Mouse (Mus musculus) midbrain, embryonic 14.5 days (tissue): ENCODE measurements around the gene Zbtb41. TPM values are rescaled to one million over a fixed set of nuclear protein-coding genes. Genes with fewer than 3 reads are reported as not detected.

Source experiments
- ATAC-seq: fragments of 200-750 bp; cut with Nextera tagmentation; 2 replicates; pipeline ENCODE4 v1.8.0; 2017; ENCODE audit warnings: moderate number of reproducible peaks, moderate library complexity; ENCODE audit not compliant: low FRiP score, low TSS enrichment
- DNase-seq: peaks from one replicate; pipeline ENCODE4 v3.0.0-alpha.2; 2015
- H3K27ac ChIP-seq: fragments of 300-500 bp; sonication (generic); replicated peaks from 2 replicates; pipeline ENCODE4 v1.5.1; 2014; ENCODE audit warnings: mild to moderate bottlenecking, low read depth, low read length, moderate library complexity
- H3K27me3 ChIP-seq: fragments of 300-500 bp; sonication (generic); 2 replicates; pipeline ENCODE4 v1.6.1; 2014; ENCODE audit warnings: low read length, control low read depth, mixed read lengths; ENCODE audit not compliant: control insufficient read depth, insufficient read depth
- H3K36me3 ChIP-seq: fragments of 300-500 bp; sonication (generic); 2 replicates; pipeline ENCODE4 v1.6.1; 2014; ENCODE audit warnings: low read length, control low read depth; ENCODE audit not compliant: control insufficient read depth, insufficient read depth
- H3K4me1 ChIP-seq: fragments of 300-500 bp; sonication (generic); 2 replicates; pipeline ENCODE4 v1.6.1; 2014; ENCODE audit warnings: mild to moderate bottlenecking, antibody characterized with exemption, low read length, control low read depth; ENCODE audit not compliant: control insufficient read depth, insufficient read depth
- H3K4me2 ChIP-seq: fragments of 300-500 bp; sonication (generic); 2 replicates; pipeline ENCODE4 v1.6.1; 2014; ENCODE audit warnings: mild to moderate bottlenecking, low read length, moderate library complexity
- H3K4me3 ChIP-seq: fragments of 300-500 bp; sonication (generic); replicated peaks from 2 replicates; pipeline ENCODE4 v1.5.1; 2014; ENCODE audit warnings: low read depth, low read length
- H3K9ac ChIP-seq: fragments of 300-500 bp; sonication (generic); replicated peaks from 2 replicates; pipeline ENCODE4 v1.6.1; 2014; ENCODE audit warnings: mild to moderate bottlenecking, low read length, moderate library complexity
- H3K9me3 ChIP-seq: fragments of 300-500 bp; sonication (generic); 2 replicates; pipeline ENCODE4 v1.6.1; 2016; ENCODE audit warnings: low read length, control low read depth, mixed read lengths; ENCODE audit not compliant: control insufficient read depth
- WGBS: fragments of 180-500 bp; shearing (Covaris S2); extraction: QIAGEN DNeasy Blood & Tissue Kit; methylation state at CpG from one replicate; pipeline ENCODE4 v1.1.7; 2014; 5-methylcytosine and 5-hydroxymethylcytosine counted together
- polyA plus RNA-seq: library from polyadenylated mRNA; unstranded; fragments of >200 nt; fragmentation: Nextera tagmentation; extraction: Ambion mirVana; gene quantifications from 2 replicates; pipeline ENCODE4 v1.2.1, GENCODE M21; 2014

Gene Zbtb41
- polyA plus RNA-seq, 1 experiment from 2014 or later: 35.9 TPM

DNA sequence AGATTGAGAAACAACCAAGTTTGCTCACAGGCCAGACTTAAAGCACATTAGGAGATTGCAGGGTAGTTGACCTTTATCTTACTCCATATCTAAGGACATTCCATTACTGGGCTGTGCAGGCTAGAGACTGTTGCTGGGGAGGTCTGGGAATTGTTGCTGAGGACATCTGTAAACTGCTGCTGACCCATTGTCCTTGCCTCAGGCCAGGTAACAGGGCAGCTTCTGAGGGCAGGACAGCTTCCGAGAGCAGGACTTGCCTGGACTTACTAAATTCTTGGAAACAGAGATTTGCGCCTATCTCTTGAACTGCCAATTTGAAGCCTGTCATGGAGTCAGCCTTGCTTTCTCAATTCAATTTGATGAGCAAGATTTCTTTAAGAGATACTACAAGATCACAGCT is 73.3 kb downstream of the Zbtb41 start:
- H3K4me1 ChIP-seq: no peaks in the 10 kb centered on the region
- DNase-seq: no peak
- no peak overlapping the region for H3K9ac ChIP-seq
- H3K4me3 ChIP-seq: no peak overlapping the region
- no peak for ATAC-seq
- H3K4me2 ChIP-seq: no peak overlapping the region
- 99% methylated on average over 2 of the region's 2 CpGs for WGBS
- H3K9me3 ChIP-seq: no peaks in the 10 kb centered on the region
- H3K27me3 ChIP-seq: no peaks in the 10 kb centered on the region
- H3K27ac ChIP-seq: no peak overlapping the region
- peaks cover 16% of the 10 kb centered on the region; the same call in 1 of the 2 replicates for H3K36me3 ChIP-seq

DNA sequence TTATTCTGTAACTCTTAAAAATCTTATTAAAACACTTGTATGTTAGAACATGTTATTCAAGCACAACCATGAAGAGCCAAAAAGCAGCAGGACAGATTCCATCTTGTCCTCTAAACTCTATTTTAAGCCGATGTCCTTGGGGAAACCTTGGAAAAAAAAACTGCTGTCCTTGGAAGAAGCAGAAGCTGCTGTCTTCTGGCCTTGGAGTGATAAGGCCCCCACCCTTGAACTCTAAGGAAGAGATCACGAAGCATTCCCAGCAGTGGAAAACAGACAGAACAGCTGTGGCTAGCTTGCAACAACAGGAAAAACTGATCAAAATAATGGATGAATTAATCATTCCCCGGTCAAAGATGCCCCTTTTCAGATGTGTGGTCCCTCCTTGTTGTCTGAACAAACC is 74.1 kb downstream of the Zbtb41 start:
- no peaks in the 10 kb centered on the region for H3K4me1 ChIP-seq
- no peaks in the 10 kb centered on the region for H3K9me3 ChIP-seq
- no peak overlapping the region for H3K4me3 ChIP-seq
- ATAC-seq: no peak
- H3K27me3 ChIP-seq: no peaks in the 10 kb centered on the region
- H3K4me2 ChIP-seq: no peak overlapping the region
- DNase-seq: no peak
- WGBS: 90% methylated on average over 3 of the region's 3 CpGs
- peaks cover 15% of the 10 kb centered on the region; the same call in 1 of the 2 replicates for H3K36me3 ChIP-seq
- H3K9ac ChIP-seq: no peak overlapping the region
- no peak overlapping the region for H3K27ac ChIP-seq

DNA sequence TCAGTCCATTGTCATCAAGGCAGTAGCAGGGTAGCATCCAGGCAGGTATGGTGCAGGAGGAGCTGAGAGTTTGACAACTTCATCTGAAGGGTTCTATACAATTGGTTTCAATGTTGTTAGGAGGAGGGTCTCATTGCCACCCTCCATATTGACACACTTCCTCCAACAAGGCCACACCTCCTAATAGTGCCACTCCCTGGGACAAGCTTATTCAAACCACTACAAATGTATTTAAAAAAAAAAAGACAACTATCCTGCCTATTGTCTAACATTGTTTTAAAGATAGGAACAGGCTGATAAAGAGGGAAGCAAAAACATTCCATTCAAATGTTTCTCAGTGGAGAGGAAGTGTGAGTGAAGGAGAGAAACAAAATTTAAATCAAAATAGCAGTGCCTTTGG is 77.7 kb downstream of the Zbtb41 start:
- H3K9me3 ChIP-seq: no peaks in the 10 kb centered on the region
- ATAC-seq: no peak
- no peak overlapping the region for H3K27ac ChIP-seq

DNA sequence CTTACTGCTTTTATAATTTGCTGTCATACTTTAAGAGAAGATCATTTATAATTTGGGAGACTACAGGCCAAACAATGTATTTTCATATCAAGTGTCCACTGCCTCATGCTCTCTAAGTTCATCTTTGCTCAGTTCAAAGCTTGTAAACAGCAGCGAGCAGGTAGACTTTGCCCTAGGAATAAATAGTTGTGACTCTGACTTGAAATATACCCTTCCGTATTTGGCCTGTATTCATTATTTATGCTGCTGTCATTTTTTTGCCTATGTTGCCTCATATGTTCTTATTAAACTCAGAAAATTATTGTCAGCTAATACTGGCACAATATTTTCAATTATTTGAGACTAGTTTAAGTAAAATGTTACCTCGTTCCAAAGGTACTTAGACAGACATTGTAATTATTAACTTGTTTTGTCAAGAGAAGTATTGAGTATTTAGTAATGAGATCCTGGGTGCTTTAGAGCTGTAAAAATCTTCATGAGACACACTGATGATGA is 79.2 kb downstream of the Zbtb41 start, which contains the start of gene F13b:
Gene F13b (plus strand): TSS at position 445 of the 495 bp plus-strand sequence.
- no peaks in the 10 kb centered on the region for H3K27me3 ChIP-seq
- H3K4me2 ChIP-seq: no peak within 1 kb of the TSS
- no peaks in the 10 kb centered on the region for H3K4me1 ChIP-seq
- no peak within 1 kb of the TSS for H3K27ac ChIP-seq
- no peaks in the 10 kb centered on the region for H3K36me3 ChIP-seq
- DNase-seq (no peak), ATAC-seq (no peak)
- H3K9ac ChIP-seq: no peak within 1 kb of the TSS
- H3K9me3 ChIP-seq: no peaks in the 10 kb centered on the region
- no peak within 1 kb of the TSS for H3K4me3 ChIP-seq
- 88% methylated on average over 3 of the region's 3 CpGs for WGBS

More for the DNA sequence above, 77.7 kb downstream of the Zbtb41 start:
- Histone ChIP-seq H3K4me1 (no peaks in the 10 kb centered on the region), H3K4me2 (no peak overlapping the region), H3K27me3 (no peaks in the 10 kb centered on the region), H3K36me3 (no peaks in the 10 kb centered on the region), H3K9ac (no peak overlapping the region), H3K4me3 (no peak overlapping the region)
- no peak for DNase-seq

Other genes starting within 250 kb of the Zbtb41 start
- gene Crb1, start 45.2 kb upstream of the Zbtb41 start, polyA plus RNA-seq: 2.0 and 3.0 TPM in 2 replicates
- gene Aspm, start 32.5 kb downstream of the Zbtb41 start, polyA plus RNA-seq: 2.6 and 6.1 TPM in 2 replicates
- not detected in 2 replicates for gene F13b, start 79.4 kb downstream of the Zbtb41 start, polyA plus RNA-seq
- not detected in 2 replicates for gene Cfhr1, start 138.0 kb downstream of the Zbtb41 start, polyA plus RNA-seq